Mouse (Mus musculus): ENCODE measurements at regions not wholly inside any gene's neighbourhood (a gene's known extent, or its start where the extent isn't known, plus 50 kb on each side); places are given as distances from the start of the nearest gene placed in this dataset.

DNA sequence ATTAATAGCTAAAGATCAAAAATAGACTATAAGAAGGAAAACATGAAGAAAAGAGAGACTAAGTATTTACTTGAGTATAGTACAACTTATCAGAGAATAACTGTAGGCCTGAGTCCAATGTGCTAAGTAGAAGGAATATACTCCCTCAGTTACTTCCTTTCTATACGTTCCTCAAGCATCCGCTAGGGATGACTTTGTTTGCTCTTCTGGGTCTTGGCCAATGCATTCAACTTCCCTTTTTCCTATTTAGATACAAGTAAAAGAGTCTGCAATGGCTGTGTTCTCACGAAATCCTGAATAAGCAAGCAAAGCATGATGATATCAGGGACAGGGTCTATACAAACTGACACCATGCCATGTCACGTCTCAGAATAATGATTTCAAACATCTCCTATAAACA lies 135.3 kb upstream of the Klf6 start:
- H3K36me3 ChIP-seq, result no peaks in the 10 kb centered on the region
- ATAC-seq, result no peak
- H3K9ac ChIP-seq, result no peak overlapping the region
- H3K4me1 ChIP-seq (replicated peaks), result no peaks in the 10 kb centered on the region
- no peak overlapping the region for H3K27ac ChIP-seq
- WGBS, result 62% methylated on average over 4 of the region's 4 CpGs
- no peak overlapping the region for H3K4me2 ChIP-seq (replicated peaks)
- H3K9me3 ChIP-seq, result no peaks in the 10 kb centered on the region
- H3K4me3 ChIP-seq (replicated peaks), result no peak overlapping the region
- no peaks in the 10 kb centered on the region for H3K27me3 ChIP-seq (replicated peaks)

- H3K27ac ChIP-seq, result no peak overlapping the region
- no peak overlapping the region for H3K4me3 ChIP-seq (replicated peaks)
- H3K4me1 ChIP-seq (replicated peaks), result no peaks in the 10 kb centered on the region
- H3K36me3 ChIP-seq, result no peaks in the 10 kb centered on the region
- WGBS, result 74% methylated on average over 1 of the region's 1 CpGs
- H3K9me3 ChIP-seq, result no peaks in the 10 kb centered on the region
- H3K9ac ChIP-seq, result no peak overlapping the region
- ATAC-seq, result no peak
- no peaks in the 10 kb centered on the region for H3K27me3 ChIP-seq (replicated peaks)
- H3K4me2 ChIP-seq (replicated peaks), result no peak overlapping the region
Measured at GRCm38 (mm10) chr13:5726446-5726845, 134.8 kb upstream of the Klf6 start.

DNA sequence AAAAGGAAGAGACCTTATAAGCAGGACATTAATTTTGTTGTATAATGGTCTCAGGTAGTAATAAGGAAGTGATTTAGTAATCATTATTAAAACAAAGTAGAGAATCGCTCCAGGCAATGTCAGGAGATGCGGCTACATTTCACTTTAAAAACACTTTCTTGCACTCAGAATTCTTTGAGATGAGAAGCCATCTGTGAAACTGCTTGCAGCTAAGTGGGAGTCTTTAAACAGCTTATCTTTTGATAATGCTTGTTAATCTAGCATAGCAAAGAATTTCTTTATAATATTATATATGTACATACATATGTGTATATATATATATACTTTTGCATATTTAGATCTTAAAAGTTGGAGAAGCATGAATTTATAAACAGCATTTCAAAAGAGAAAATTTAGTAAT lies 133.1 kb upstream of the Klf6 start:
- WGBS, result 93% methylated on average over 2 of the region's 2 CpGs
- Histone ChIP-seq H3K4me2 (replicated peaks) (no peak overlapping the region), H3K36me3 (no peaks in the 10 kb centered on the region), H3K9ac (no peak overlapping the region), H3K4me3 (replicated peaks) (no peak overlapping the region), H3K27me3 (replicated peaks) (no peaks in the 10 kb centered on the region), H3K27ac (no peak overlapping the region), H3K9me3 (no peaks in the 10 kb centered on the region), H3K4me1 (replicated peaks) (no peaks in the 10 kb centered on the region)
- ATAC-seq, result no peak

- Histone ChIP-seq H3K4me2 (replicated peaks) (no peak overlapping the region), H3K4me1 (replicated peaks) (no peaks in the 10 kb centered on the region), H3K27ac (no peak overlapping the region), H3K9me3 (no peaks in the 10 kb centered on the region), H3K27me3 (replicated peaks) (no peaks in the 10 kb centered on the region), H3K36me3 (no peaks in the 10 kb centered on the region), H3K4me3 (replicated peaks) (no peak overlapping the region), H3K9ac (no peak overlapping the region)
- 82% methylated on average over 1 of the region's 1 CpGs for WGBS
- ATAC-seq, result no peak
Measured at GRCm38 (mm10) chr13:5728808-5729207, 132.5 kb upstream of the Klf6 start.

GRCm38 (mm10) chr13:5729426-5730068 lies 131.7 kb upstream of the Klf6 start:
- Histone ChIP-seq H3K4me3 (replicated peaks) (no peak overlapping the region), H3K27ac (no peak overlapping the region), H3K27me3 (replicated peaks) (no peaks in the 10 kb centered on the region), H3K9me3 (no peaks in the 10 kb centered on the region), H3K4me2 (replicated peaks) (no peak overlapping the region), H3K9ac (no peak overlapping the region), H3K36me3 (no peaks in the 10 kb centered on the region), H3K4me1 (replicated peaks) (no peaks in the 10 kb centered on the region)
- no peak for ATAC-seq
- WGBS, result 89% methylated on average over 6 of the region's 6 CpGs

DNA sequence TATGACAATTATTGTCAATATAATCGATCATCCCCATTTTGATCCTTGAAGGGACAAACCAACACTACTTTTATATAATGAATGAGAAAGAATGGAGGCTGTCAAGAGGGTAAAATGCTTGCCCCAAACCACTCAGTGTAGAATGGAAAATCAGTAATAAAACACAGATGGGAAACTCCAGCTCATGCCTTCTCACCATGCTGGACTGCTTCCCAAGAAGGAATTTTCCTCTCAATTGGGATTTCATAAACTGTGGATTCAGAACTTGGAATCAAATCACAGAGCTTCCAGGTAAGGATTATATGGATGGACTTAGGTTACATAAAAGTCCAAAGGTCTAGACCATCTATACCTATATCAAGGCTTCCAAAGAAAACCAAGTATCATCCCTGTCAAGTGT lies 129.1 kb upstream of the Klf6 start:
- 82% methylated on average over 1 of the region's 1 CpGs for WGBS
- H3K9ac ChIP-seq, result no peak overlapping the region
- H3K9me3 ChIP-seq, result no peaks in the 10 kb centered on the region
- H3K27ac ChIP-seq, result no peak overlapping the region
- no peak for ATAC-seq
- no peak overlapping the region for H3K4me3 ChIP-seq (replicated peaks)
- H3K4me1 ChIP-seq (replicated peaks), result no peaks in the 10 kb centered on the region
- no peak overlapping the region for H3K4me2 ChIP-seq (replicated peaks)
- H3K27me3 ChIP-seq (replicated peaks), result no peaks in the 10 kb centered on the region
- H3K36me3 ChIP-seq, result no peaks in the 10 kb centered on the region

GRCm38 (mm10) chr13:5735027-5735624 lies 126.2 kb upstream of the Klf6 start:
- no peak for ATAC-seq
- no peaks in the 10 kb centered on the region for H3K27me3 ChIP-seq (replicated peaks)
- H3K4me2 ChIP-seq (replicated peaks), result no peak overlapping the region
- no peak overlapping the region for H3K4me3 ChIP-seq (replicated peaks)
- H3K9ac ChIP-seq, result no peak overlapping the region
- no peak overlapping the region for H3K27ac ChIP-seq
- no peaks in the 10 kb centered on the region for H3K36me3 ChIP-seq
- no peaks in the 10 kb centered on the region for H3K9me3 ChIP-seq
- no peaks in the 10 kb centered on the region for H3K4me1 ChIP-seq (replicated peaks)

- no peaks in the 10 kb centered on the region for H3K9me3 ChIP-seq
- no peak for ATAC-seq
- H3K4me3 ChIP-seq (replicated peaks), result no peak overlapping the region
- H3K9ac ChIP-seq, result no peak overlapping the region
- H3K4me1 ChIP-seq (replicated peaks), result no peaks in the 10 kb centered on the region
- no peaks in the 10 kb centered on the region for H3K27me3 ChIP-seq (replicated peaks)
- H3K36me3 ChIP-seq, result no peaks in the 10 kb centered on the region
- H3K27ac ChIP-seq, result no peak overlapping the region
- H3K4me2 ChIP-seq (replicated peaks), result no peak overlapping the region
- 88% methylated on average over 6 of the region's 6 CpGs for WGBS
Measured at GRCm38 (mm10) chr13:5736472-5736871, 124.8 kb upstream of the Klf6 start.

GRCm38 (mm10) chr13:5737214-5737613 lies 124.1 kb upstream of the Klf6 start:
- no peak overlapping the region for H3K27ac ChIP-seq
- H3K4me3 ChIP-seq (replicated peaks), result no peak overlapping the region
- WGBS, result 86% methylated on average over 7 of the region's 7 CpGs
- H3K9ac ChIP-seq, result no peak overlapping the region
- H3K36me3 ChIP-seq, result no peaks in the 10 kb centered on the region
- H3K4me2 ChIP-seq (replicated peaks), result no peak overlapping the region
- H3K4me1 ChIP-seq (replicated peaks), result no peaks in the 10 kb centered on the region
- H3K9me3 ChIP-seq, result no peaks in the 10 kb centered on the region
- H3K27me3 ChIP-seq (replicated peaks), result no peaks in the 10 kb centered on the region
- no peak for ATAC-seq

DNA sequence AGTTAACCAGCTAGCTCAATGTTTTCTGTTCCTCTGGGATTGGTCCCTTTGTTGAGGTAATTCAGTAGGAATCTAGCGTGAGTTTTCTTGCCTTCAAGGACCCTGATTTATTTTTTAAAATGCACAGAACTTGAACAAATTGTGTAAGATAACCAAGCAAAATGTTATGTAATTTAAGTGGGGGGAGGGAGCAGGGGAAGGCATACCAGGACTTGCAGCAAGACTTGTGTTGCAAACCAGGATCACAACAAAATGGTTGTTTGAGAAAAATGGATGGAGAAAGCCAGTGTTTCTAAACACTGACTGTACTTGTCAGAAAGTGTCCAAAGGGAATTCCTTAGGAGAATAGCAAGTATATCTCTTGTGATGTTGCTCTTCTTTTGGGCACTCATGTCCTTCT lies 120.5 kb upstream of the Klf6 start:
- Histone ChIP-seq H3K4me2 (replicated peaks) (no peak overlapping the region), H3K4me3 (replicated peaks) (no peak overlapping the region), H3K27ac (no peak overlapping the region), H3K36me3 (no peaks in the 10 kb centered on the region), H3K4me1 (replicated peaks) (no peaks in the 10 kb centered on the region), H3K27me3 (replicated peaks) (no peaks in the 10 kb centered on the region), H3K9ac (no peak overlapping the region), H3K9me3 (no peaks in the 10 kb centered on the region)
- WGBS, result 76% methylated on average over 1 of the region's 1 CpGs
- ATAC-seq, result no peak

DNA sequence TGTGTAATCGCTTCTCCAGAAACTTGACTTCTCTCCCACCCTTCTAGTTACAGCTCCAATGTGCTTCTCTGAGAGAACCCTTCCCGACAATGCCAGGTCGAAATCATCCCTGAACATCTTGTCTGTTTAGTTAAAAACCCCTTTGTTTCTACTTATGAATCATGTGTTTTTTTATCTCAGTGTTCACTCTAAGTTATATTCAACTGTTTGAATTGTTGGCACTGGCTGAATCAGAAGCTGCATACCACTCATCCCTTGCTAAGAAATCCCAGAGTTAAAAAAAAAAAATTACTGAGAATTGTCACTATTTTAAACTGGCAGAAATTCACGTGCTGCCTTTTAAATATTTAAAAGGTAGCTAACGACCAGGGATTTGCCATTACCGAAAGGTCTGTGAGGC lies 116.3 kb upstream of the Klf6 start:
- Histone ChIP-seq H3K27ac (no peak overlapping the region), H3K4me3 (replicated peaks) (no peak overlapping the region), H3K9me3 (no peaks in the 10 kb centered on the region), H3K4me1 (replicated peaks) (no peaks in the 10 kb centered on the region), H3K4me2 (replicated peaks) (no peak overlapping the region), H3K36me3 (no peaks in the 10 kb centered on the region), H3K9ac (no peak overlapping the region), H3K27me3 (replicated peaks) (no peaks in the 10 kb centered on the region)
- 64% methylated on average over 6 of the region's 6 CpGs for WGBS
- ATAC-seq, result no peak

- Histone ChIP-seq H3K9me3 (no peaks in the 10 kb centered on the region), H3K4me1 (replicated peaks) (no peaks in the 10 kb centered on the region), H3K27ac (no peak overlapping the region), H3K9ac (no peak overlapping the region), H3K27me3 (replicated peaks) (no peaks in the 10 kb centered on the region), H3K36me3 (no peaks in the 10 kb centered on the region), H3K4me2 (replicated peaks) (no peak overlapping the region), H3K4me3 (replicated peaks) (no peak overlapping the region)
- ATAC-seq, result no peak
- WGBS, result 92% methylated on average over 3 of the region's 3 CpGs
Measured at GRCm38 (mm10) chr13:5757176-5757575, 104.1 kb upstream of the Klf6 start.

DNA sequence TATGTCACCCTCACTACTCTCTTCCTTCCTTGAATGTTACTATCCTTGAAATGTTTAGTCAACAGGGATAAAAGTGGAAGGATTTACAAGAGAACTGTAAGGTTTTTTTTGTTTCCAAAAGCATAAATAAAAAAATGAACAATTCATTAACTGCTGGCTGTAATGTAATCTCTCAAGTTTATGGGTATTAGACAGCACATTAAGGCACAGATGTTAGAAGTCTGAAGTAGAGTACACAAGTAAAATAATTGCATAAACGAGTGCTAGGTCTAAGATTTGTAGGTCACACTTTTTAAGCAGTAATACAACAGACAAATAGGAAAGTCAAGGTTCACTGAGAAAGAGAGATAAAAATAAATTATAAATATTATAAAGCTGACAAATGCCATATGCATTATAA lies 103.3 kb upstream of the Klf6 start:
- Histone ChIP-seq H3K4me1 (replicated peaks) (no peaks in the 10 kb centered on the region), H3K9ac (no peak overlapping the region), H3K36me3 (no peaks in the 10 kb centered on the region), H3K27me3 (replicated peaks) (no peaks in the 10 kb centered on the region), H3K9me3 (no peaks in the 10 kb centered on the region), H3K27ac (no peak overlapping the region), H3K4me3 (replicated peaks) (no peak overlapping the region), H3K4me2 (replicated peaks) (no peak overlapping the region)
- ATAC-seq, result no peak
- 53% methylated on average over 1 of the region's 1 CpGs for WGBS

Measured in intestine, embryonic 15.5 days (tissue).